Mouse (Mus musculus) embryonic fibroblast, embryonic 13.5 days (primary cell): ENCODE results near the gene Nav3.

ENCODE experiments used
- CTCF ChIP-seq: IDR thresholded peaks from 2 replicates; pipeline ENCODE4 v1.5.1; 2011; ENCODE audit warnings: mild to moderate bottlenecking, control low read depth, low read length, moderate library complexity, borderline replicate concordance; ENCODE audit not compliant: insufficient read depth
- POLR2A ChIP-seq: IDR thresholded peaks from 2 replicates; pipeline ENCODE4 v1.6.1; 2011; ENCODE audit warnings: low read depth, mild to moderate bottlenecking, control low read depth, low read length, moderate library complexity

DNA sequence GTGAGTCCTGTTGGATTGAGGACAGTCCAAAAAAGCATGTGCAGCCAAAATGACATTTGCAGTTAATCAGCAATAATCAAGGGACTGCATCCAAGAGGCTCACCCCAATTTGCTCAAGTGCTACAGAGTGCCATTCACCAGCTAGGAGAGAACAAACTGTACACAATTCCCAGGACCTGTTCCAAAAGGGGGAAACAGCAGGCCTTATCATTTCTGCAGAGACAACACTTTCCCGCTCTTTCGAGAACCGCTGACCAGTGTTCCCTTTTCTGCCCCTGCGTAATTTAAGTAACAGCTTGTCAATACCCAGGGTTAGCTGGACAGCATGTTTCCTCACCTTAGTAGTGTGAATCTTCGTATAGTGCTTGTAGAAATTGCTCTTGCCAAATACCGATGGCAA lies 55.4 kb downstream of the Nav3 start:
- TF ChIP-seq POLR2A (no peak), CTCF (no peak)
